Mouse (Mus musculus): ENCODE data around the gene Slc6a6. TPM values are rescaled to one million over a fixed set of nuclear protein-coding genes. Genes with fewer than 3 reads are reported as not detected.

Slc6a6 gene
- polyA plus RNA-seq, 1 experiment, result not detected

DNA sequence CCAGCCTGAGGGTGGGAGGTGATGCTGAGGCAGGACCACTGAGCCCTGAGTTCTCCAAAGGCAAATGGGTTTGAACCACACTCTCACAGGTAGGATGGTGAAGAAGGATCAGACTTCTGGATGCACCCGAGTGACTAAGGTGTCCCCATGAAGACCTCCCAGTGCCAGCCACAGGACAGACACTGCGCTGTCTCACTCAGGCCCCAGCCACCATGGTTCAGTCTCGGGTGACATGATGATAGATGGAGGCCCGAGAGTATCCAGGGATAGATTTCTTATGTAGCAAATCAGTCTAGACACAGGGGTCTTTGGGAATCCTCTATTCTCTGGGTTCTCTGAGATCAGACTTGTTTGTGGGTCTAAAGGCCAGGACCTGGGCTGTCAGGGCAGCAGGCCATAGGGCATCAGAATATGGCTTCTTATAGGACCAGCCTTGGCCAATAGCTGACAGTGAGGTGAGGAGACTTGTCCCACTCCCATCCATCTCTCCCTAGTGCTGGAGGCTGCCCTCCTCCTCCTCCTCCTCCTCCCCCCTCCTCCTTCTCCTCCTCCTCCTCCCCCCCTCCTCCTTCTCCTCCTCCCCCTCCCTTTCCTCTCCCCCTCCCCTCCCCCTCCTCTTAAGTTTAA is 36.8 kb downstream of the Slc6a6 start:
- no peak for TF ChIP-seq GATA1 (IDR thresholded peaks at IDR 0.05; ENCODE audit: low read length)

DNA sequence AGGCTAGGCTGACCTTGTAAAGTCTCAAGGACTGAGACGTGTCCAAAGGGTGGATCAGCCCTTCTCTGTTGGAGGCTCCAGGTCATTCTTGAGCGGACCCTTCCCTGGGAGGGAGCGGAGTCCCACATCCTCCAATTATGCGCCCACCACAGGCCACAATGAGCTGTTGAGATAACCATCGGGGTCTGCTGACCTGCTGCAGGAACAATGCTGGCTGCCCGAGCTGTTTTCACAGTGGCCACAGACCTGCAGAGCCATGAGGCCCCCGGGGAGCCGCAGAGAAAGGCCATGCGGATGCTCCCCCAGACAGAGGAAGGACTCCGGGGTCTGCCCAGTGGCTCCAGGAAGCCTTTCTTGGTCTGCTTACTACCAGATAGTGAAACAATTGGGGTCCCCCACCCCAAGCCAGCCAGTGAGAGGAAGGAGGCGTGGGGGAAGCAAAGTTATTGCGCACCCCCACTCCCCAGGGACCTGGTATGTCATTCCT is 37.4 kb downstream of the Slc6a6 start:
- no peak for TF ChIP-seq GATA1 (IDR thresholded peaks at IDR 0.05; ENCODE audit: low read length)

DNA sequence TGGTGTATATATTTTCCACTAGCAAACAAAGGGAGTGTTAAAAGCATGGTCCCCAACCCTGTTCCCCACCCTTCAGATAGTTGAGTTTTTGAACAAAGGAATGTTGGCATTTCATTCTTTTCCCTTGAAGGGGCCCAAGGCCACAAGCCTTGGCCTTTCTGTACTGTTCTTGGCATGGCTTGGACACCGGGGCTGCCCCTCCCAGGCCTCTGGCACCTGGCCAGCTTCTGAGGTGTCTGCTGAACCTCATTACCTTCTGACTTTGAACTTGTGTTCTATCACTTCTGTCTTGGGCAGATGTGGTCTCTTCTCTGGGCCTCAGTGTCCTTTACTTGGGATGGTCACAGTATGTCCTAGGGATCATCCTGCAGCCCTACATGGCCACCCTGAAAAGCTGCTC is 43.5 kb downstream of the Slc6a6 start:
- TF ChIP-seq GATA1 (IDR thresholded peaks at IDR 0.05; ENCODE audit: low read length), result no peak

DNA sequence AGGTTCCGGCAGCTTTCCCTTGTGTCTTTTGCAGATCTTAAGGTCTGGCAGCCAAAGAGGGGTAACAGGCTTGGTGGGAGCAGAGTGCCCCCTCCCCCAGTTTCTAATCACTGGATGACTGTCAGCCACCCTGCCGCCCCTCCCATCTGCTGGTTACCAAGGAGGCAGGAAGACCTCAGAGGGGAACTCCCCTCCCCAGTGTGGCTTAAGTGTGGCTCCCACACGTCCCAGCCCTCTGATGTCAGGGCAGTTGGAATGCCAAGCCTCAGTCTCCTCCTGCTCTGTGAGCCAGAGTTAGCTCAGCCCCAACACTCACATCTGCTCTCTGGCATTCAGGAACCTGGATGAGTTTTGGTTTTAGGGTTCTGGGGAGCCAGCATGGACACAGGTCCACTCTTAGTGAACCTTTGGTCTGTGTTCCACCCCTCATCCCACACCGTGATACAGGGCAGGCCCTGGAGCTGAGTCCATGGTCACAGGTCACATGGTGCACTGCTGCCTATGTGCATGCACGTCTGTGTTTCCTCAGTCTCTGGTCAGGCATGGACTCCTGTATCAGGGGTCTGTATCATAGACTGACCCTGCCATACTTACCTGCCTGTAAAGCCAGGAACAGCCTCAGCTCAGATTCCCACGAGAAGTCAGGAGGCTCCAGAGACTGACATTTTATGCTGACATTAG is 45.2 kb downstream of the Slc6a6 start:
- TF ChIP-seq GATA1 (IDR thresholded peaks at IDR 0.05; ENCODE audit: low read length), result no peak

DNA sequence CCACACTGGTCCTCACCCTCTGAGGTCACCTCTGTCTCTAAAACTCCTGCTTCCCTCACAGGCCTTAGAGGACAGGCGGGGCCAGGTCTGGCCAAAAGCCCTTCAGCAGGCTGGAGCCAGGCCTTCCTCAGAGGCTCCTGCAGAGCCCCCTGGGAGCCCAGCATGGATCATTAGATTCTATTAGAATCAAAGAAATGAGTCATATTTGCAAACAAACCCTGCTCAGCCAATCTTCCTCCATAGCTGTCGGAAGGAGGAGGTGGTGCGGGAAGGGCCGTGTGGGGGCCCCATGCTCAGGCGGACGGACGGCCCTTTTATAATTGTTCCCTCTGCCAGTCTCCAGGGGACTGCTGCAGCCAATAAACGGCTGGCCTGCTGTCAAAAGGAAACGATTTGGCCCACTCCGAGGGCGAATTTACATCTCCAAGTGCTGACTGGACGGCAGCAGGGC is 45.8 kb downstream of the Slc6a6 start:
- no peak for TF ChIP-seq GATA1 (IDR thresholded peaks at IDR 0.05; ENCODE audit: low read length)

DNA sequence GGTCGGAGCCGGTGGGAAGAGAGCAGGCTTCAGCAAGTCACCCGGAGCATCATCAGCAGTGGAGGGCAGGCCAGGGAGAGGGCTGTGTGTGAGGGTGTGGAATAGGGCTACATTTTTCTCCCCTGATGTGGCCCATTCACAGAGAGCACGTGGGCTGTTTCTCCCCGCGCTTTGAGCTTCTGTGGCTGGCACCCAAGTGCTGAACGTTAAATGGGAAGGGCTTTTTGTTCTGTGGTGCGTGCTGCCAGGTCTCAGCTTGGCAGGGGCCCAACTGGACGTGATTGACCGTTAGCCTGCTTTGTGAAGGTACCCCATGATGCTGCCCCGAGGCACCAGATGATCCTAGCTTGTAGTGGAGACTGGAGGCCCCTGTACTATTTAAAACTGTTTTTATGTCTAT is 48.3 kb downstream of the Slc6a6 start:
- no peak for TF ChIP-seq GATA1 (IDR thresholded peaks at IDR 0.05; ENCODE audit: low read length)

DNA sequence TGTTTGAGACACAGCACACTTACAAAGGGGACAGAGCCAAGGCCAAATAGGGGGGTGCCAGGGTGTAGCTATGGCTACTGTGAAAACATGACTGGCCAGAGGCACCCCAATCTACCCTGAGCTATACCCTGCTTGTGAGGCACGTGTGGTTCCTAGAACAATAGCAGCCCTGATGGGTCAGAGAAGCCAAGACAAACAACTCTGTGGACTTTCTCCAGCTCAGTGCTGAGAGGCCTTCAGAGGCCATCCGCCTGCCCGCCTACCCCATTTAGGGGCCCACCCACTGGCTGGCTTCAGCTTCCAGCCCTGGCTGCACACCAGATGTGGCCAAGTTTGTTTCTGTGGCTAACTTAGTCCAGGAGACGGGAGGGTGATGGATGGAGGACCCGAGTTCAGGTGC is 52.6 kb downstream of the Slc6a6 start:
- TF ChIP-seq GATA1 (IDR thresholded peaks at IDR 0.05; ENCODE audit: low read length), result no peak

DNA sequence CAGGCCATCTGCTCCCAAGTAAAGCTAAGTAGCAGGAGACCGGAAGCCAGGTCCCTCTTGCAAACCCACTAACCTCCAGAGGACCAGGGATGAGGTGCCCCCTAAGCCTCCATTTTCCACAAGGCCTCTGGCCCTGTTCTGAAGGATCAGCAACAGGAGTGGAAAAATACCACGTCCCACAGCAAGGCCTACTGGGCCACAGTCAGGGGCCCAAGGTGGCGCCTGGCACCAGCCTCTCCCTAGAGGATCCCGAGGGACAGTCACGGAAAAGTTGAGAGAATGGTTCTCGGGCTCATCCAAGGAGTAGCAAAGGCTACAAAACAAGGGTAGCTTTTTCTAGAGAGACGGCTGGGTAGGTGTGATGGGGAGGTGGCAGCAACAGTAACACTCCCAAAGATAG is 53.6 kb downstream of the Slc6a6 start:
- no peak for TF ChIP-seq GATA1 (IDR thresholded peaks at IDR 0.05; ENCODE audit: low read length)

DNA sequence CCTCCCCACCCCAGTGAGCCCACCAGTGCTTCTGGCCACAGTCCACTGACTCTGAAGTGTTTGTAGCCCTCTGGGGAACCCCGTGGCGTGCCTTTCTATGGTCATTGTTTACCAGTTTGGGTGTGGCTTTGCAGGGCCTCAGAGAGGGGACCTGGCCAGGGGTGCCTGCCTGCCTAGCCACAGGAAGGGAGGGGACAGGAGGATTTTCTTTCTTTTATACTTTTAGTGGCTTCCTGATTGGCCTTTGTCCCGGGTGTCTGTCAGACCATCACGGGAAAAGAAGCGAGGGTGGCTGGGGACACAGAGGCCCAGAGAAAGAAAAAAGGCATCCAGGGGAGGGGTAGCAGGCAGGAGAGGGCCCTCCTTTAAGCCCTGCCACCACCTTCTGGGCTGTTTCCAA is 54.2 kb downstream of the Slc6a6 start:
- TF ChIP-seq GATA1 (IDR thresholded peaks at IDR 0.05; ENCODE audit: low read length), result no peak

DNA sequence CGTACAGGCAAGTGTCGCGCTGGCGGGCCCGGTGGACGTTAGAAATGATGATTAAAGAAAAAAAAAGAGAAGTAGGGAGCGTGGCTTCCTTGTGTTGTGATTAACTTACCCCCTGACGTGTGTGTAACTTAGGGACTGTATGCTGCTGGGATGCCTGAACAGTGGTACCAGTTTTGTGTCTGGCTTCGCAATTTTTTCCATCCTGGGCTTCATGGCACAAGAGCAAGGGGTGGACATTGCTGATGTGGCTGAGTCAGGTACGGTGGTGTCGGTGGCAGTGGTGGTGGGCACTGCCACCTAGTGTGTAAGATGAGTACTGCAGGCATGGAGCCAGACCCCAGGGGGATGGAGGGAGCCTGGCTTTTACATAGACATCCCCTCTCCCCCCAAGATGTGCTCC is 57.2 kb downstream of the Slc6a6 start:
- TF ChIP-seq GATA1 (IDR thresholded peaks at IDR 0.05; ENCODE audit: low read length), result no peak

DNA sequence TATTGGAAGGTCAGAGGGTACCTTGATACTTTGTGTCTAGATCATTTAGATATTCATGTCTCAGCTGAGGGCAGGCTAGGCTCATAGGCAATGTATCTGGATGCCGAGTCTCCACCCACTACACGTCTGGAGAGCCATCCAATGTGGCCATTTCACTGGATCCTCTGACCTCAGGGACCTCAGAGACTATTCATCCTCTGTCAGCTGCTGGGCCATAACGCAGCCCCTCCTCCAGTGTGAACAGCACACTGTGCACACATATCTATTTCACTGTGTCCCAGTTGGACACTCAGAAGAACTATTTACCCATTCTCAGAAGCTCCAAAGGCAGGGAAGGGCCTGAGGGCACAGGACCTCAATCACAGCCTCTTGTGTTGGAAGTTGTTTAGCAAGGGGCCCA is 58.6 kb downstream of the Slc6a6 start:
- no peak for TF ChIP-seq GATA1 (IDR thresholded peaks at IDR 0.05; ENCODE audit: low read length)

DNA sequence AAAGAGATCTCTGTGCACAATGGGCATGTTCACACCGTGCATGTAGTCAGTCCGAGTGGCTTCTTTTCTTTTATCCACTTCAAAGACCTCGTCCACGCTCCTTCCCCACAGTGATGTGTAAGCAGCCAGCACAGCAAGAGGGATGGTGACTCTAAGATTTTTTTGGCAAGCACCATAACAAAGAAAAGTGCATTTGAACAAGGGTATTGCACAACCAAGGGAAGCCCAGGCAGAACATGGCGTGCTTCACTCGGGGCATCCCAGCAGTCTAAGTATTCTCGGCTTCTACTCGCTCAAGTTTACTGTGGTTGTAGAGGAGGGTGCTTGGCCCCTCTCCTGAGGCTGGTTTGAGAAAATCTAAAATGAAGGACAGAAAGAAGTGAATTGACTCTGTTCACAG is 59.1 kb downstream of the Slc6a6 start:
- TF ChIP-seq GATA1 (IDR thresholded peaks at IDR 0.05; ENCODE audit: low read length), result no peak

DNA sequence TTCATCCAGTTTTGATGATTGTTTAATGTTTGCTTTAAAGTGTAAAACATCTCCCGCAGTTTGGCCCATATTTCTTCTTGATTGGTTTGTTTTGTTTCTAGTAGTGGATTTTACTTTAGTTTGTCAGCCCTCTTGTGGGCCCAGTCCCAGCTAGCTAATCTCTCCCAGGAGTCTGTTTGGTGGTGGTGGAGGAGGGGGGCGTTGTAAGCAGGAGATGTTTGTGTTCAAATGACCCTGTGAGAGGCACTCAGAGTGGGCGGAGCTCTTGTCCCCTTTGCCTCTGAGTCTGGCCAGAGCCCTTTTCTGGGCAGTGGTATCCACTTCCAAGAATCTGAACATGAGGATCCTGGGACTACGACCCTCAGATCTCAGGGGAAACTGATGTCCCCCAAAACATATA is 60.0 kb downstream of the Slc6a6 start:
- TF ChIP-seq GATA1 (IDR thresholded peaks at IDR 0.05; ENCODE audit: low read length), result no peak

DNA sequence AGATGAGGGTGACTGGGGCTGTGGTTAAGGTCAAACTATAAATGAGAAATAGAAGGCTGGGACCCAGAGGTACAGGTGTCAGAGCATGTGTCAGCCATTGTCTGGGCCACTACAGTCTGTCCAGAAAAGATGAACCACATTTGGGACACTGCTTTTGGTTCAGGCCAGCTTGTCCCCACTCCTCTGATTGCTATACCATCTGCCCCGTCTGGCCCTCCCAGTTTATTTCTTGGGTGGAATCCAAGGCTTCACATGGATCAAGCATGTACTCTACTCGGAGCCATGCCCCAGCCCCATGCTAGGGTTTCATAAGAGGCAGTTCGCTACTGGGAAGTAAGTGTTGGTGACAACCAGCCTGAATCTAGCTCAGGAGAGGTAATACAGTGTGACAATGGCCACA is 61.4 kb downstream of the Slc6a6 start:
- TF ChIP-seq GATA1 (IDR thresholded peaks at IDR 0.05; ENCODE audit: low read length), result no peak

DNA sequence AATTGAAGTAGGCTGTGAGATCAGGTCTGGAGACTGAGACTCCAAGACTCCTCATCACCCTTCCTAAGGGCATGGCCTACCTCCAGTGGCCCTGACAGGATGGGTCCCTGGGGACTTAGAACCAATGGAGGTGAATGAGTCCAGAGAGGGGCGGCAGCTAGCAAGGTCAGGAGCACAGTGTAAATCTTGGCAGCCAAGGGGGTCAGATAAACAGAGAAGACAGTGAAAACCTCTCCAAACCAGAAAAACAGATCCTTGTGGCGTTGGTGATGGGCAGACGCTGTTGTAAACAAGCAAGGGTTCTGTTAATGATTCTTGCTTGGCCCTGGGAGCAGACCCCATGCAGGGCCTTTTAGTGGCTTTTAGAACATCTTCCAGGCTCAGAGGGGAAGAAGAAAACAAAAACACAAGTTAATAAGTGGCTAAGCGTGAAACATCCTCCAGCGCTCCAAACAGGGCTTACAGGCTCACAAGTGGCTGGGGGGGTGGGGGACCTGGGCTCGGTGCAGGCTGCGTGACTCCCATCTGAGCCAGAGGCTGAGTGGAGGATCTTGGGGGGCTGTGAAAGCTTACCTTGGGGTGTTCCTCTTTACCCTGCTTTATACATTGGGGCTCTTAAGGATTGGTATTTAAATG is 62.2 kb downstream of the Slc6a6 start:
- TF ChIP-seq GATA1 (IDR thresholded peaks at IDR 0.05; ENCODE audit: low read length), result no peak

DNA sequence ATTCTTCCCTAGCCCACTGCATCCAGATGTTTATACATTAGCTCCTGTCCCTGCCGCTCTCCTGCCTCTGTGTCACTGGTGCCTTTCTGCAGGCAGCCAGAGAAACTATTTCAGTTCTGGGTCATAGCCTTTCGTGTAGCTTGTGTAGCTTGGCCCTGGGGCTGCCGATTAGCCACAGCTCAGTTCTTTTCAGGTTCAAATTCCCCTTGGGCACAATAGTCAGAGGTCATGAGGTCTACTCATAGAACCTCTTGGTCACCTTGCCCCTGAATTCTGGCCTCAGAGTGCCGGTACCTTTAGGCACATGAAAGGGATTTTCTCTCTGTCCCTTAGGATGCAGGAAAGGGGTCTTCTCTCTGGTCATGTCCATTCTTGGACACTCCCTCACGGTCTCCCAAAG is 62.9 kb downstream of the Slc6a6 start:
- no peak for TF ChIP-seq GATA1 (IDR thresholded peaks at IDR 0.05; ENCODE audit: low read length)

DNA sequence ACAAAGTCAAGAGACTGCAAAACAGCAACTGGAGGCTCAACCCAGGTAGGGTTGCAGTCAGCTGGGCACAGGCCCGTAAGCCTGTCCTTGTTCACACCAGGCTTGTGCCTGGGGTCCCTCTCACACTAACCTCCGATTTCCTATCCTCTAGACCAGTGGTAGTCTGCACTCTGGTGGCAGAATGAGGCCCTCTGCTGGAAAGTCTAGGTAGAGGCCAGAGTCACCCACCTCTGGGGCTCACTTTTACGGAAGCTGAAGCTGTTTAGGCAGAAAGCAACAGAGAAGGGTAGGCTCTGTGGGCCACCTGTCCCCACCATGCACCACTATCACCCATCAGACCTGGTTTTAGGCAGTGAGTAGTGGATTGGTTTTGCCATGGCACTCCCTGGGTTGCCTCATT is 67.1 kb downstream of the Slc6a6 start:
- no peak for TF ChIP-seq GATA1 (IDR thresholded peaks at IDR 0.05; ENCODE audit: low read length)
